In the genomic region with DNA sequence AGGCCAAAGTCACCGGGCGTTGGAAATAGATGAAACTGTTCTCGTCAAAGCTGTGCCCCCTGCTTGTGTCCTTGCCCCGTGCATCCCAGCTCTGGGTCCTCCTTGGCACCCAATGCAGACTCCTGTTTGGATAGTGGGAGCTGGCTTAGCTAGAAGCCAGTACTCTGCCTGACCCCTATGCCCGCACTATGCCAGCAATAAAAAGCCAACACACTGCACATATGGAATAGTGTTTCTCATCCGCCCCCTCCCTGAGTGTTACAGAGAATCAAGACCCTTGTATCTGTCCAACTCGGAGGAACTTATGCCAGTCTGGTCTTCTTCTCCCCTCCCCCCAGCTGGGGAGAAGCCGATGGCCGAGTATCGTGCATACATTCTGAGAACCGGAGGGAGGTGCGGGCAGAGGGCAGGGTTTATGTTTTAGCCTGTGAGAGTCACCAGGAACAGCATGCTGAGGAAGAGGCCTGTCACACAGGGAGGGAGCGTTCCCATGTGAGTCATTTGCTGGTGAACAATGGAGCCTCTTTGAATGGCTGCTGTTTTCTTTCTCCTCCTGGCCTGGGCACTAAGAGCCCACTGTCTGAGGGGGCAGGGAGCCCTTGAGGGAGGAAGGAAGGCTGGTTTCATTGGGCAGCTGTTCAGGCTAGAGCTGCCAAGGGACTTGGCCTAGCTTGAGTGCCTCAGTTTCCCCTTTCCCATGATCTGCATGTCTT, we compare ENCODE assay signal across 9 mouse cellular contexts. TPM values are rescaled to one million over a fixed set of nuclear protein-coding genes. Genes with fewer than 3 reads are reported as not detected.
A peak's percentile ranks its signal among the peaks of the same experiment; 100 is the strongest.
DNase-seq lines count a peak whose midpoint lies in the region; ATAC-seq and TF ChIP-seq lines count a peak whose summit lies in the region.
"Had no signal": no experiment of that assay in that cellular context is flagged by ENCODE, and none has a peak within 500 bp of the region (broad histone marks: within the 10 kb centered on the region; RNA-seq: fewer than 3 reads in every experiment).

No protein-coding gene starts in this region.

- H3K9me3 ChIP-seq in heart, embryonic 12.5 days (replicated peaks) = no peaks in the 10 kb centered on the region
- no peaks in the 10 kb centered on the region for H3K9me3 ChIP-seq in neural tube, embryonic 11.5 days (ENCODE audit: control insufficient read depth, low read length)

- H3K4me3 ChIP-seq in heart, embryonic 12.5 days = no peak overlapping the region
- H3K4me3 ChIP-seq in neural tube, embryonic 11.5 days (ENCODE audit: low read depth, low read length) = no peak overlapping the region

- H3K27me3 ChIP-seq in heart, embryonic 12.5 days (replicated peaks) = no peaks in the 10 kb centered on the region
- H3K27me3 ChIP-seq in neural tube, embryonic 11.5 days (ENCODE audit: control insufficient read depth, insufficient read depth, low read length) = no peaks in the 10 kb centered on the region

- H3K4me1 ChIP-seq in heart, embryonic 12.5 days (replicated peaks) = peaks cover 72% of the 10 kb centered on the region
- peaks cover 16% of the 10 kb centered on the region for H3K4me1 ChIP-seq in neural tube, embryonic 11.5 days (ENCODE audit: control insufficient read depth, insufficient read depth, low read length)

- peak overlapping the region; percentile 21; the same call in 1 of the 2 replicates for H3K27ac ChIP-seq in heart, embryonic 12.5 days (ENCODE audit: poor library complexity, severe bottlenecking)
- H3K27ac ChIP-seq in neural tube, embryonic 11.5 days (ENCODE audit: low read depth, low read length) = no peak overlapping the region

- TF ChIP-seq POLR2A in brain, embryonic 14.5 days (IDR thresholded peaks at IDR 0.05; ENCODE audit: borderline replicate concordance, extremely low read depth, insufficient read depth, insufficient read length, poor library complexity, severe bottlenecking) = no peak

- H3K4me2 ChIP-seq in heart, embryonic 12.5 days = no peak overlapping the region
- no peak overlapping the region; the same call in 1 of the 2 replicates for H3K4me2 ChIP-seq in neural tube, embryonic 11.5 days (ENCODE audit: low read depth)

- no peak for TF ChIP-seq CTCF in brain, embryonic 14.5 days (IDR thresholded peaks at IDR 0.05; ENCODE audit: borderline replicate concordance, extremely low read depth, insufficient read depth, insufficient read length)

- 59% methylated on average over 13 of the region's 13 CpGs for WGBS in heart, embryonic 12.5 days
- WGBS in neural tube, embryonic 11.5 days = 49% methylated on average over 13 of the region's 13 CpGs

- ATAC-seq in heart, embryonic 12.5 days (ENCODE audit: insufficient number of reproducible peaks, low FRiP score) = peak; percentile 30; the same call in 1 of the 2 replicates
- ATAC-seq in neural tube, embryonic 11.5 days (ENCODE audit: insufficient read depth, low FRiP score, low TSS enrichment) = peak; percentile 70

- no peak for DNase-seq in heart, adult 8-10 months (ENCODE audit: low spot score)
- peak; percentile 76 for DNase-seq in brain, embryonic 14.5 days (ENCODE audit: low read depth)
- DNase-seq in heart, postnatal 10 days = peak; percentile 6 to 22
- DNase-seq in neural tube, embryonic 11.5 days (ENCODE audit: low spot score) = peak; percentile 48
- no peak for DNase-seq in adrenal gland, adult 2 months
- no peak for DNase-seq in left cerebral cortex, postnatal 36 days (ENCODE audit: low spot score in 2 of 2)
- no peak for DNase-seq in gastrocnemius, postnatal 25 days
- DNase-seq: lung, postnatal 4 days had no signal

- no peak overlapping the region for H3K9ac ChIP-seq in heart, embryonic 12.5 days
- peak overlapping the region; percentile 29 for H3K9ac ChIP-seq in neural tube, embryonic 11.5 days (ENCODE audit: low read length)

- H3K36me3 ChIP-seq in heart, embryonic 12.5 days = peaks cover 60% of the 10 kb centered on the region
- H3K36me3 ChIP-seq in neural tube, embryonic 11.5 days (ENCODE audit: control insufficient read depth, insufficient read depth, low read length) = no peaks in the 10 kb centered on the region

- intact Hi-C loops in heart, postnatal 10 days (cut with DNase I) = no loop called here
- intact Hi-C loops in left cerebral cortex, postnatal 36 days (cut with DNase I) = no loop called here

RNA-seq across cellular contexts. Expression of a gene that starts 16.0 kb away (rescaled TPM):
- 5,319 and 5,490 TPM in 2 replicates for polyA plus RNA-seq in heart, embryonic 12.5 days (2016; fragmentation: Nextera tagmentation; extraction: Ambion mirVana)
- over 10,000 TPM in 2 of 4 experiments, 1,000 to 10,000 TPM in 2; 8,821 to 11,650 (median 10,060) TPM for total RNA-seq in heart, adult 8-10 months (2022)
- 0.71 and 1.0 TPM in 2 replicates for polyA plus RNA-seq in brain, embryonic 14.5 days (2012; rRNA removed)
- total RNA-seq in heart, postnatal 10 days (2021) = 1,000 to 10,000 TPM; 7,447 to 7,490 TPM
- polyA plus RNA-seq in neural tube, embryonic 11.5 days (2014; fragmentation: Nextera tagmentation; extraction: Ambion mirVana) = 20.3 and 22.5 TPM in 2 replicates
- 1 to 10 TPM; 3.1 to 5.7 TPM for total RNA-seq in adrenal gland, adult 2 months (2021)
- polyA plus RNA-seq in adrenal gland, adult 2 months (2012; rRNA removed) = 0.66 and 1.00 TPM in 2 replicates
- 1 to 10 TPM; 5.8 to 7.5 TPM for total RNA-seq in left cerebral cortex, postnatal 36 days (2021)
- total RNA-seq in gastrocnemius, postnatal 25 days (2021) = 1 to 10 TPM; 6.2 to 8.4 TPM

RNA-seq across cellular contexts. Expression of a gene that starts 33.8 kb away (rescaled TPM):
- 3.0 and 3.3 TPM in 2 replicates for polyA plus RNA-seq in heart, embryonic 12.5 days (2016; fragmentation: Nextera tagmentation; extraction: Ambion mirVana)
- 1 to 10 TPM; 5.0 to 8.6 (median 5.5) TPM for total RNA-seq in heart, adult 8-10 months (2022)
- 0.81 and 0.93 TPM in 2 replicates for polyA plus RNA-seq in brain, embryonic 14.5 days (2012; rRNA removed)
- total RNA-seq in heart, postnatal 10 days (2021) = 10 to 100 TPM in 1 of 2 experiments, 1 to 10 TPM in 1; 9.4 to 10.8 TPM
- polyA plus RNA-seq in neural tube, embryonic 11.5 days (2014; fragmentation: Nextera tagmentation; extraction: Ambion mirVana) = 0.61 and 1.3 TPM in 2 replicates
- total RNA-seq in adrenal gland, adult 2 months (2021) = under 1 TPM; 0.14 to 0.17 TPM
- 0.38 and 0.40 TPM in 2 replicates for polyA plus RNA-seq in adrenal gland, adult 2 months (2012; rRNA removed)
- 1 to 10 TPM; 1.1 to 1.5 TPM for total RNA-seq in left cerebral cortex, postnatal 36 days (2021)
- total RNA-seq in gastrocnemius, postnatal 25 days (2021) = not detected

Comparison
In these comparisons a context has a peak if more than half of its experiments do, and no peak if none do; other contexts are left out.
1. DNase-seq: peak in brain, embryonic 14.5 days (single experiment), heart, postnatal 10 days (2 of 2) and neural tube, embryonic 11.5 days (single experiment); none in heart, adult 8-10 months (single experiment), adrenal gland, adult 2 months (single experiment), left cerebral cortex, postnatal 36 days (0 of 2) and gastrocnemius, postnatal 25 days (single experiment).
2. RNA of a gene that starts 16.0 kb away (total RNA-seq): 8,821 to 11,650 TPM in heart, adult 8-10 months and 7,447 to 7,490 TPM in heart, postnatal 10 days; 6.2 to 8.4 TPM in gastrocnemius, postnatal 25 days, 5.8 to 7.5 TPM in left cerebral cortex, postnatal 36 days and 3.1 to 5.7 TPM in adrenal gland, adult 2 months; every median in the first group is over 100 times any median in the second.